Mouse (Mus musculus) spleen, postnatal 36 days (tissue): ENCODE results near the gene Afap1.

Source experiments
- DNase-seq, 2 experiments: peaks; one replicate each; pipeline ENCODE4 v3.0.0; 2022; ENCODE audit warnings: low spot score in 2 of 2, mixed read lengths in 1 of 2

Gene Afap1

GRCm38 (mm10) chr5:36040398-36041235, 147.5 kb downstream of the Afap1 start:
- no peak for DNase-seq

GRCm38 (mm10) chr5:36041236-36041562, 148.1 kb downstream of the Afap1 start:
- no peak for DNase-seq

- no peak for DNase-seq
These were observed 148.6 kb downstream of the Afap1 start for GRCm38 (mm10) chr5:36041756-36042155.

- DNase-seq, result no peak
These were observed 150.0 kb downstream of the Afap1 start for GRCm38 (mm10) chr5:36043154-36043553.
